Mouse (Mus musculus) kidney, adult 2 months (tissue): ENCODE results near the gene Ubtd1. TPM values are rescaled to one million over a fixed set of nuclear protein-coding genes. Genes with fewer than 3 reads are reported as not detected.

ENCODE experiments used
- DNase-seq: peaks from one replicate; pipeline ENCODE4 v3.0.0; 2021
- H3K27ac ChIP-seq: fragments of 200-500 bp; 2 replicates; pipeline ENCODE4 v1.5.1; 2012; ENCODE audit warnings: low read depth, low read length, control low read depth, inconsistent platforms; ENCODE audit not compliant: insufficient read depth
- H3K27me3 ChIP-seq: fragments of 200-500 bp; replicated peaks from 2 replicates; pipeline ENCODE4 v1.6.1; 2012; ENCODE audit warnings: mild to moderate bottlenecking, moderate library complexity, low read length, inconsistent platforms; ENCODE audit not compliant: control insufficient read depth, insufficient read depth
- H3K36me3 ChIP-seq: fragments of 200-500 bp; 2 replicates; pipeline ENCODE4 v1.6.1; 2012; ENCODE audit warnings: mild to moderate bottlenecking, moderate library complexity, low read length, inconsistent platforms; ENCODE audit not compliant: control insufficient read depth, insufficient read depth
- H3K4me1 ChIP-seq: fragments of 200-500 bp; 2 replicates; pipeline ENCODE4 v1.6.1; 2011; ENCODE audit warnings: low read length; ENCODE audit not compliant: control insufficient read depth, insufficient read depth
- H3K4me3 ChIP-seq: fragments of 200-500 bp; 2 replicates; pipeline ENCODE4 v1.5.1; 2011; ENCODE audit warnings: mild to moderate bottlenecking, low read depth, low read length, control low read depth; ENCODE audit not compliant: insufficient read depth
- CTCF ChIP-seq: fragments of 200-500 bp; conservative IDR thresholded peaks from 2 replicates; pipeline ENCODE4 v1.5.1; 2011; ENCODE audit warnings: low read depth, mild to moderate bottlenecking, control low read depth, low read length, moderate library complexity, mixed read lengths; ENCODE audit not compliant: insufficient read depth, insufficient read length
- POLR2A ChIP-seq: fragments of 200-500 bp; IDR thresholded peaks from one replicate; pipeline ENCODE4 v1.6.1; 2011; ENCODE audit warnings: low read depth, low read length, control low read depth
- WGBS: fragments of 180-500 bp; shearing (Covaris S2); methylation state at CpG from one replicate; pipeline ENCODE4 v1.1.7; 2018; 5-methylcytosine and 5-hydroxymethylcytosine counted together
- polyA plus RNA-seq: library from polyadenylated mRNA; depleted of rRNA; stranded (reverse); fragments of >200 nt; gene quantifications from 2 replicates; pipeline ENCODE4 v1.2.3, GENCODE M21; 2012

The Ubtd1 gene
- polyA plus RNA-seq, 1 experiment, result 23.0 TPM

- H3K27ac ChIP-seq, result no peak overlapping the region
- peaks cover 9% of the 10 kb centered on the region; the same call in 1 of the 2 replicates for H3K4me1 ChIP-seq
- no peak for DNase-seq
- 82% methylated on average over 7 of the region's 7 CpGs for WGBS
- H3K27me3 ChIP-seq, result no peaks in the 10 kb centered on the region
- no peaks in the 10 kb centered on the region for H3K36me3 ChIP-seq
- TF ChIP-seq POLR2A, result no peak
- TF ChIP-seq CTCF, result no peak
- no peak overlapping the region for H3K4me3 ChIP-seq
Observed at GRCm38 (mm10) chr19:42011123-42011522, 29.6 kb downstream of the Ubtd1 start.

GRCm38 (mm10) chr19:42014231-42014825 lies 32.8 kb downstream of the Ubtd1 start:
- no peaks in the 10 kb centered on the region for H3K36me3 ChIP-seq
- no peak for DNase-seq
- TF ChIP-seq CTCF, result no peak
- TF ChIP-seq POLR2A, result no peak
- no peak overlapping the region for H3K4me3 ChIP-seq
- 88% methylated on average over 3 of the region's 3 CpGs for WGBS
- H3K27ac ChIP-seq, result no peak overlapping the region
- peaks cover 9% of the 10 kb centered on the region; the same call in 1 of the 2 replicates for H3K4me1 ChIP-seq
- no peaks in the 10 kb centered on the region for H3K27me3 ChIP-seq

DNA sequence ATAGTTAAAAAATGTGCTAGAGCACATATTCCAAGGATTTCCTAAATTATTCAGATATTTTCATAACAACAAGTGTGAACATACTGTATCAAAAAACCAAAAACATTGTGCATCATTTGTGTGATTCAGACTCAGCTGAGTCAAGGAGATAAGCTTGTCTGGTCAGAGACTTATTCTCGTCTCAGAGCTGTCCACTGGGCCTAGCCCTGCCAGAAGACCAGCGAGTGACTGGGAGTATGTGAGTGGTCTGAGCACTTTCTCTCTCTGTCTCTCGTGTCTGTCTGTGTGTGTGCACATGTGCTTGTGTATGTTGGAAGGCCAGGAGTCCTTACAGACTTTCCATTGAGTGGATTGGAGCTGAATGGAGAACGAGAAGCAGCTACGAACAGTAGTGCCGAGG lies 33.4 kb downstream of the Ubtd1 start:
- Histone ChIP-seq H3K36me3 (no peaks in the 10 kb centered on the region), H3K27me3 (no peaks in the 10 kb centered on the region), H3K4me3 (no peak overlapping the region), H3K27ac (no peak overlapping the region), H3K4me1 (peaks cover 9% of the 10 kb centered on the region; the same call in 1 of the 2 replicates)
- no peak for DNase-seq
- WGBS, result 93% methylated on average over 6 of the region's 6 CpGs
- no peak for TF ChIP-seq CTCF
- TF ChIP-seq POLR2A, result no peak

GRCm38 (mm10) chr19:42016251-42016650 lies 34.7 kb downstream of the Ubtd1 start:
- Histone ChIP-seq H3K27ac (no peak overlapping the region), H3K36me3 (no peaks in the 10 kb centered on the region), H3K27me3 (no peaks in the 10 kb centered on the region), H3K4me1 (peaks cover 9% of the 10 kb centered on the region; the same call in 1 of the 2 replicates), H3K4me3 (no peak overlapping the region)
- TF ChIP-seq POLR2A, result no peak
- no peak for TF ChIP-seq CTCF
- no peak for DNase-seq
- 83% methylated on average over 4 of the region's 4 CpGs for WGBS

GRCm38 (mm10) chr19:42016840-42017239 lies 35.3 kb downstream of the Ubtd1 start:
- H3K4me1 ChIP-seq, result peaks cover 9% of the 10 kb centered on the region; the same call in 1 of the 2 replicates
- 68% methylated on average over 5 of the region's 5 CpGs for WGBS
- H3K36me3 ChIP-seq, result no peaks in the 10 kb centered on the region
- DNase-seq, result no peak
- TF ChIP-seq POLR2A (no peak), CTCF (no peak)
- H3K27me3 ChIP-seq, result no peaks in the 10 kb centered on the region
- H3K27ac ChIP-seq, result peak overlapping the region; percentile 36; the same call in 1 of the 2 replicates
- H3K4me3 ChIP-seq, result no peak overlapping the region

GRCm38 (mm10) chr19:42017399-42018247 lies 36.1 kb downstream of the Ubtd1 start:
- peak overlapping the region; percentile 49; the same call in 1 of the 2 replicates for H3K27ac ChIP-seq
- TF ChIP-seq POLR2A (no peak), CTCF (no peak)
- no peak overlapping the region for H3K4me3 ChIP-seq
- peak; percentile 55 for DNase-seq
- H3K36me3 ChIP-seq, result no peaks in the 10 kb centered on the region
- no peaks in the 10 kb centered on the region for H3K27me3 ChIP-seq
- WGBS, result 40% methylated on average over 8 of the region's 8 CpGs
- H3K4me1 ChIP-seq, result peaks cover 9% of the 10 kb centered on the region; the same call in 1 of the 2 replicates

GRCm38 (mm10) chr19:42019011-42019522 lies 37.5 kb downstream of the Ubtd1 start:
- H3K4me1 ChIP-seq, result peaks cover 9% of the 10 kb centered on the region; the same call in 1 of the 2 replicates
- no peak overlapping the region for H3K4me3 ChIP-seq
- DNase-seq, result no peak
- WGBS, result 47% methylated on average over 4 of the region's 4 CpGs
- no peak for TF ChIP-seq POLR2A
- no peak for TF ChIP-seq CTCF
- no peak overlapping the region for H3K27ac ChIP-seq
- H3K36me3 ChIP-seq, result no peaks in the 10 kb centered on the region
- H3K27me3 ChIP-seq, result no peaks in the 10 kb centered on the region
